Mouse (Mus musculus) kidney, postnatal 25 days (tissue): ENCODE data around the gene Gm19345.

Experiments used
- DNase-seq, 2 experiments: peaks; one replicate each; pipeline ENCODE4 v3.0.0; 2021; ENCODE audit warnings: mixed read lengths in 2 of 2

The Gm19345 gene

GRCm38 (mm10) chr7:19829694-19830093 is 22.1 kb upstream of the Gm19345 start:
- DNase-seq: no peak

GRCm38 (mm10) chr7:19830682-19831156 is 21.1 kb upstream of the Gm19345 start:
- peak; percentile 94 to 98 for DNase-seq

GRCm38 (mm10) chr7:19831837-19832236 is 20.0 kb upstream of the Gm19345 start:
- DNase-seq: no peak

- DNase-seq: no peak
Observed at GRCm38 (mm10) chr7:19834055-19834454, 17.7 kb upstream of the Gm19345 start.

GRCm38 (mm10) chr7:19836843-19837242 is 15.0 kb upstream of the Gm19345 start:
- no peak for DNase-seq

GRCm38 (mm10) chr7:19840371-19840770 is 11.4 kb upstream of the Gm19345 start:
- no peak for DNase-seq

GRCm38 (mm10) chr7:19840936-19841335 is 10.9 kb upstream of the Gm19345 start:
- no peak for DNase-seq

- DNase-seq: peak; percentile 44 to 80
Observed at GRCm38 (mm10) chr7:19841686-19842413, 10.0 kb upstream of the Gm19345 start.

- DNase-seq: peak; percentile 82 to 93
Observed at GRCm38 (mm10) chr7:19842885-19843504, 8.8 kb upstream of the Gm19345 start.

GRCm38 (mm10) chr7:19843561-19843960 is 8.2 kb upstream of the Gm19345 start:
- peak; percentile 83 to 84 for DNase-seq

GRCm38 (mm10) chr7:19844521-19845171 is 7.2 kb upstream of the Gm19345 start:
- no peak for DNase-seq

- no peak for DNase-seq
Observed at GRCm38 (mm10) chr7:19853526-19853925, 1.7 kb downstream of the Gm19345 start.

- DNase-seq: no peak
Observed at GRCm38 (mm10) chr7:19855663-19856062, 3.9 kb downstream of the Gm19345 start.

GRCm38 (mm10) chr7:19856283-19856682 is 4.5 kb downstream of the Gm19345 start:
- no peak for DNase-seq

- no peak for DNase-seq
Observed at GRCm38 (mm10) chr7:19859740-19860139, 7.9 kb downstream of the Gm19345 start.

GRCm38 (mm10) chr7:19861199-19861598 is 9.4 kb downstream of the Gm19345 start, which contains the start of gene Ceacam16:
TSS of gene Ceacam16 (minus strand) at chr7:19861299.
- DNase-seq: no peak

GRCm38 (mm10) chr7:19864241-19864640 is 12.4 kb downstream of the Gm19345 start:
- peak; percentile 33 to 70 for DNase-seq

GRCm38 (mm10) chr7:19865246-19866036 is 13.6 kb downstream of the Gm19345 start:
- DNase-seq: no peak

GRCm38 (mm10) chr7:19866490-19866889 is 14.7 kb downstream of the Gm19345 start:
- DNase-seq: peak; percentile 61 to 74

GRCm38 (mm10) chr7:19867751-19868399 is 16.1 kb downstream of the Gm19345 start:
- DNase-seq: no peak

- DNase-seq: peak; percentile 37 to 65
Observed at GRCm38 (mm10) chr7:19871137-19871621, 19.4 kb downstream of the Gm19345 start.
